Mouse (Mus musculus): ENCODE results near the gene Nutm1.
A peak's percentile ranks its signal among the peaks of the same experiment; 100 is the strongest.

DNA sequence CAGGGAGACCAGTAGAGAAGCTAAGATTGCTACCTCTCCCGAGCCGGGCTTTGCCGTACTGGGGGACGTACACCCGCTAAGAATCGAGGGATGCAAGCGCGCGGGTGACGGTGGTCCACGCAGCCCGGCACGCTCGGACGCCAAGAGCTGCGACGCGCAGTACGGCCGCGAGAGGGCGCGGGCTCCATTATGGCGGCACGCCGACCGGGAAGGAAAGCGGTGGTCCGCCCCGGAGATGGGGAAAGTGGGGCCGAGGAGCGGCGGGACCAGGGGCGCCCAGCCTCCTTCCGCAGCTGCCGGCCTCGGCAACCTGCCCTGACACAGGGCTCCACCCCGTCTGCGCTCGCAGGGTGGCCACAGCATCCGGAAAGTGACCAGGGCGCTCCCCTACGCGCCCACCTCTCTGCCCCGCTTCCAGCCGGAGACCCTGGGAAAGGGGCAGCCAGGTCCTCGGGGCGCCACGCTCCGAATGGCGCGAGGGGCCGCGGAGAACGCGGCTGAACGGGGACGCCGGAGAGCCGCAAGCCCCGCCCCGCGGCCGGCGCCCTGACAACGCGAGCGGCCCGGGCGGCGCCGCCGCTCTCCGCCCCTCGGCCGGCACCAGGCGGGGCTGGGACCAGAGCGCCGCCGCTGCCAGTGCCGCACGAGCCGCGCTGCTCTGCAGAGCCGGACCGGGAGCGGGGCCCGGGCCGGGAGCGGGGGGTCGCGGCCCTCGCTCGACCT, 19.7 kb downstream of the Nutm1 start, which contains the start of gene Lpcat4:
- TF ChIP-seq CTCF (IDR thresholded peaks at IDR 0.05; ENCODE audit: borderline replicate concordance, insufficient read depth, low read depth, low read length) (peak; percentile 73), POLR2A (IDR thresholded peaks at IDR 0.05; ENCODE audit: borderline replicate concordance, insufficient read depth, low read length) (peak; percentile 48; the same call in 1 of the 2 replicates)

All from cerebellum, adult 2 months (tissue).